Mouse (Mus musculus): ENCODE measurements around the gene Bach2.

Bach2 gene

DNA sequence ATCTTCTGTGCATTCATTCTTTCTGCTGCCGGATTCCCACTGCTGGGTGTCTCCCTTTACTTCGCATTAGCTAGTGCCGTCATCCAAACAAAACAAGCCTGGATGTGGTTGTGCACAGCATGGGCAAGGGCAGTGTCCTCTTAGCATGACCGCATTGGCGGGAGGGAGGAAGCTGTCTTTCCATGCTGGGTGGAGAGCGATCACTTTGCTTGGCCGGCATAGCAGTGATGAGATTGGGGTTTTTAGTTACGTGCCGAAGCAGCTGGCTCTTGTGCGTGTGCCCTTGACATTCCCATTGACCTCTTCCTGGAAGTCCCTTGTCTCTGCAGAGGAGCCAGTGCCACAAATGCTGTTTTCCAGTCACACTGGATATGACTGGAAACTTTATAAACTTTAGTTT lies 147.7 kb downstream of the Bach2 start:
- intact Hi-C loops (cut with DNase I), result no loop called here

DNA sequence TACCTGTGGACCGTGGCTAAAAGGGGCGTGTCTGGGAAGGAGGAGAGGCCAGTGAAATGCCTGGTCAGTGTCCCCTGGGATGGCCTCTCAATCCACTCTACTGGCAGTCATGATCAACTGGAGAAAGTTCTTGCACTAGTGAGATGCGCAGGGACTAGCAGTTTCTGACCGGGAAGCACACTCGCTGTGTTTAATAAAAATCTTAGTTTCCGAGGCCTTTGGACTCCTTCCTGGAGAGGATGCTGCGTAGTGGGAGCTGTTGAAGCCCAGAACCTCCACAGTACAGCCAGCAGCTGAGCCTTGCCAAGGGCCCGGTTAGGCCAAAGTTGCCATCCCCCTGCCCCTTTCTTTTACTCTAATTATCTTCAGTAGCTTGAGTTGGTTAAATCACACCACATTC lies 148.3 kb downstream of the Bach2 start:
- intact Hi-C loops (cut with DNase I), result no loop called here

DNA sequence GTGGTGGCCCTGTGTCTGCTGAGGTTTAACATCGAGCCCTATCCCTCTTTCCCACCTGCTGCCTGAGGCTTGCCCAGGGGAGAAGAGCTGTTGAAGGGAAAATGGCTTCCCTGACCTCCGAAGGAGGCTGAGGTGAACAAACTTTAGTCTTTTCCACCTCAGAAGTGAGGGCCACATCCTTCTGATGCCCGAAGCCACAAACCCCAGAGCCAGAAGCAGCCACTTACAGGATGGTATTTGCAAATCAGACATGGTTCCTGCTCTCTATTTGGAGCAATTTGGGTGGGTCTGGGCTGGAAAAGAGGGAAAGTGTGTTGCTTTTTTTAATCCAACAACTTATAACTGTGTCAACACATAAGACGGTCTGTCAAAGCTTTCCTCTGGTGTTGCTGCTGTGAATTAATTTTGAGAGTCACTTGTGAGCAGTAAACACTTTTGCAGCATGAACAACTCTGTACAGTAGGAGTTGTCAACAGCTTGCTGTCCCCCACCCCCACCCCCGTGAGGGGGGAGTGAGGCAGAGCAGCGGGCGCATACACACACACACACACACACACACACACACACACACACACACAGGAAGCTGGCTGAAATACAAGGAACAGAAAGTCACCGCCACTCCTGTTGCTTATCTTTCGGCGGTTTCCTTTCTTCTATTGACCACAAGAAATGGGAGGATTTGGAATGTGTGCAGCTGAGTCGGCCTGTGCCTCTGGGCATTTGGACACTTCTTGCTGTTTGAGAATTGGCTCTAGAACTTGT lies 149.1 kb downstream of the Bach2 start:
- intact Hi-C loops (cut with DNase I), result no loop called here

DNA sequence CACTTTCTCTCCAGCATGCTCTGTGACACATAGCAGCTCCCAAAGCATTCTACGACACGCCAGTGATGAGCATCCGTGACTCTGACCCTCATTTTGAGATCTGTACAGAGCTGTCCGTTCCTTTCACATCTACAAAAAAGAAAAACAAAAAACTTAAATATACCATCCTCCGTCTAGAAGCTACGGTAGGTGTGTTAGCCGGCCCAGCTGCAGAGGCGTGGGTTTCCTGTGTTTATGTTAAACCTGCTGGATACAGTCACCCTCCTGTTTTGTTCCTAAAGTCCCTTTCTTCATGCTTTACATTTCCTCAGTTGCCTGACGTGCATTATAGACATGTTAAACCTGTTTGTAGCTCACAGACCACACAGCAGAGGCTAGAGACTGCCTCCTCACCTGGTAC lies 150.0 kb downstream of the Bach2 start:
- intact Hi-C loops (cut with DNase I), result no loop called here

DNA sequence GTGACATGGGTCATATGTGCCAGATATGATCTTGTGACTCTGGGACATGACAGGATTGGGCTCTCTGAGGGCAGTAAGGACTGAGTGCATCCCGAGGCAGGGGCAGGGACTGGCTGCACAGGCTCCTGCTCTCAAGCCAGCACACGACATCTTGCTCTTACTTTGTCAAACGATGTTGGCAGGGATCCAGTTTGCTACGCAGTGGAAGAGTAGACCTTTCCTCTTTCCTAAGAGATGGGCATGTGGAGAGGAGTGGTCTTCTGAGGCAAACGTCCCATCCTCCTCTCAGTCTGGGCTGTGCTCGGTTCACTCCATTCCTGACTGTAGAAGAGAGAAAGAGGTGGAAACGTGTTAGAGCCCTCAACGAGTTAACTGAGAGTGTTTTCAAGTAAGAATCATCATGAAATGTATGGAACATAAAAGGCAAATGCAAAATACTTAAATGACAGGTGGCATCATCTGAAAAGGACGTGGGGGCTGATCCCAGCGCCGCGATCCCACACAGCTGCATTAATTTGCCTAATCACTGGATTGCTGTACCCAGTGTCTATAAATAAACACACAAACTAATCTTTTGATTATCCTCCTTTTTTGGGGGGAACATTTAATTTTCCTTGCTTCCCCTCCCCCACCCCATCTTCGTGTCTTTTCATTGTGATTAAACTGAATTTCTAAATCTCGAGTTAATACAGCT lies 150.7 kb downstream of the Bach2 start:
- intact Hi-C loops (cut with DNase I), result no loop called here

DNA sequence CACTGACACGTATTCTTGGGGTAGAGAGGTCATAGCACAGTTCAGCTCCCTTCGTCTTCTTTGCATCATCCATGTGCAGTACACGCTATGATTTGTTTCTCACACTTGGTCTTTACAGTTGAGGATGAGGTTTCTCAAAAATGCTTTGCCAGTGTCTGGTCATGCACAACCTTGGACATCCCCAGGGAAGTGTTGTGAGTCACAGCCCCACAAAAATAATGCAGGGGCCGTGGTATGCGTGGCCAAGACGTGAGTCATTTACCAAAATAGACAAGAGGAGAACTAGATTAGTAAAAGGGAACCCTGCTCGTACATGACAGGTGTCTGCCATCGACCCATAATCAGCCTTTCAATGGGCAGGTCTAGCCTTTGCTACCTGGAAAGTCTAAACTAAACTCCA lies 152.7 kb downstream of the Bach2 start:
- intact Hi-C loops (cut with DNase I), result no loop called here

DNA sequence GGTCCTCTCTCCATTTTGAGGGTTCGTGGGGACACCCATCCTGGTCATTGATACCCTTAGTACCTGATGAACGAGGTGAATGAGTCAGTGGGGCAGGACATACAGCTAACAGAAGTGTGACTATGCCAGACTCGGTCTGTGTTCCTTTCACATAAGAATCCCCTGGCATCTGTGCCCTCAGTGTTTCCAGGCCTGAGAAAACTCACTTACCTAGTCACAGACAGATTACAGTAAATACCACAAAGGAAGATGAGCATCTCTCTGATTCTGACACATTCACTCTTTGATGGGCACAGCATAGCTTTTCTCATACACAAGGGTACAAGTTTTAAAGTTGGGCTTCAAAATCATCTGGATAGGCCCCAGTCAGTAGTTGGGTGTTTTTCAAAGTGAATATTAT lies 154.6 kb downstream of the Bach2 start:
- intact Hi-C loops (cut with DNase I), result no loop called here

DNA sequence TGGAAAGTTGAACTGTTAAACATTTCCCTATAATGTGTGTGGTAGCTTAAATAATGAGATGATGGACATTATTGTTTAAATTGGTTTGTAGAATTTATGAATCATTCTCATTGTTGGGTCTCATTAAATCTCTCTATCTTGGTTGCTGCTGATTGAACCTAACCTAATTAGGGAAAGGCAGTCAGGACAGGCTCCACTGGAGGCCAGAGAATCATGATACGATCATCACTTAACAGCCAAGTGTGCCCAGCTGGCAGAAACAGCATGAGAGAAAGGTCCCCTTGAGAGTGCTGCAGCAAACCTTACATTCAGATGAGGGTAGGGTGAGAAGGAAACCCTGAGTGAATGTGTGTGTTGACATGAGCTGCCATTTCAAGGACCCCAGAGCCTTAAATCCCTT lies 155.3 kb downstream of the Bach2 start:
- intact Hi-C loops (cut with DNase I), result no loop called here

DNA sequence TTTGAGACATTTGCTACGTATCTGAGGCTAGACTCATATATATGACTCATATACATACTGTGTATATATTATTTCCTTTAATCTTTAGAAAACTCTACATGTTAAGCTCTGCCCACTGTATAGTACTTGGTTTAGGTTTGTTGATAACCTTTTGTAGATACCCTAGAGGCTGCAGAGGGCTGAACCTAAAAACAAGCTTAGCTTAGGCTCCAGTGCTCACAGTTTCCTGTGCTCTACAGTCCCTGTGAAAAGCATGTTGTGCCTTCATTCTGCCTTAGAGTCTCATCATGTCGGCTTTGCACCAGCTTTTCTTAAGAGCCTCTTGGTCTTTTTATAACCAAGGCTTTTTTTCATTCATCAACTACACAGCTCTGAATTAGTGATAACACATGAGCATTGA lies 156.2 kb downstream of the Bach2 start:
- intact Hi-C loops (cut with DNase I), result no loop called here

DNA sequence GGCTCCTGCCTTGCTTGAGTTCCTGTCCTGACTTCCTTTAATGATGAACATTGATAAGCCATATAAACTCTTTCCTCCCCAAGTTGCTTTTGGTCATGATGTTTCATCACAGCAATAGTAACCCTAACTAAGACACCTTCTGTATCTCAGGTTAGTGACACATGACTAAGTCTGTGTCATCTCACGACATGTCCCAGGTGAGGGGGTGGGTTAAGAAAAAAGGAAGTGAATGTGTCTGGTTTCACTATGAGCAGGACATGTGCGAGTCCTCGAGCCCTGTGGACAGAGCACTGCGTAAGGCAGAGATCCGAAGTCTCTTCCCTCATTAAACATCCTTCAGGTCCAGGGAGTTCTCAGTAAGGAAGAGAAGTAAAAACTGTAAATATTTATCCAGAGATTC lies 162.9 kb downstream of the Bach2 start:
- intact Hi-C loops (cut with DNase I), result no loop called here

DNA sequence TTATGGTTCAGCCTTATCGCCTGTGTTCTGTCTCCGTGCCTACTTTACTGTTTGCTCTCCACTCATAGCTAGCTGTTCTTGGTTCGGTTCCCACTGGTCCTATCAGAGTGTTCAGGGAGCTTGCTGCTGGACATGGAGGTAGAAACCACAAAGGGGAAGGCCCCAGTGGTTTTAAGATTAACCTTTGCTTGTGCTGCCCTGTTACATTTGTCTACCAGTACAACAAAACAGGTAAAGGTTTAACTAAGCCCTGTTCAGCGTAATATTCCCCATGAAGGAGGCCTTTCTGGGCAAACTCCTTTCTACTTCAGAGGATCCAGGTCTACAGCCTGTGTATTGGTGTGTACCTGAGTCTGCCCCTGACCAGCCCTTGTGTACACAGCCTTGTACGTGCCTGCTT lies 164.9 kb downstream of the Bach2 start:
- intact Hi-C loops (cut with DNase I), result no loop called here

DNA sequence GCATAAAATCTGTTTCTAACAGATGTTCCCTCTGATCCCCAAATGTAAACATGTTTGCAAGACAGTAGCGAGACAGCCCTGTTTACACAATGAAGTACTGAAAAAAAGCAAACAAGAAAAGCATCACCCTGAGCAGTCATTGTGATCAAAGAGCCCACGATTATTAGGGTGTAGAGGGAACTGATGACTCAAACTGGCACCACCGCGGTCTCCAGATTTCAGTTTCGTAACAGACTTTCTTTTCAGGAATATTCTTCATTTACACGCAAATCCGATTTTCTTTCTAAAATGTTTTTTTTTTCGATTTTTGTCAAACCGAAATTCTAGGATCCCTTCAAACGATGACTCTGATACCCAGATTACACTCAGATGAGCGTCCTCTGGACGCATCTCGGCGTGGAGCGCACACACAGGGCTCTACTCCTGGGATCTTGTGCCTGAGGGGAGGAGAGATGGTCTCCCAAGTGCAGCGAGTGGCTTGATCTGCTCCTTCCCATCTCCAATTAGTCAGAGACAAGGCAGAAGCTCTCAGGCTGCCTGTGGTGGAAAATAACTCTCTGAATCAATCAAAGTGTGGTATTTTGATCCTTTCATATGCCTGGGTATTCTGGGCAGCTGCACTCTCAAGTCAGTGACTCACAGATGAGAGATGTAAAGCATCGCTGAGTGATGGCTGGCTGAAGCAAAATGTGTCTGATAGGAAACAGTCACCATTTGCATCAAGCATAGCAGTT lies 166.7 kb downstream of the Bach2 start:
- intact Hi-C loops (cut with DNase I), result no loop called here

DNA sequence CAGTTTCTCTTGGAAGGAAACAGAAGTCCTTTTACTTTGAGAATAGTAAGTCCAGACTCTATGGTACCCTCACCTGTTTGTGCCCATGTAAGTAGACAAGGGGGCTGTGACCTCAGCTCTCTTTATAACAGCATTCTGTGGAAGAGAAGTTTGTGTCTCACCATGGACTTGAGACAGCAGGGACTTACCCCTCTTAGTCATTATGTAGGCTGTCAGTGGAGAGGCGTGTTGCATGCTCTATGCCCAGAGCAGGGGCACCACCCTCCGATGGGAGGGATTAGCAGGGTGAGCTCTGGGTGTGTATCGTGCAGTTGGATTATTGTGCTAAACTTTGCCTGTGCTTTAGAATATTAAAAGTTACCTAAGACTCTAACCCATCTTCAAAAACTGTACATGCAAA lies 167.4 kb downstream of the Bach2 start:
- intact Hi-C loops (cut with DNase I), result no loop called here

DNA sequence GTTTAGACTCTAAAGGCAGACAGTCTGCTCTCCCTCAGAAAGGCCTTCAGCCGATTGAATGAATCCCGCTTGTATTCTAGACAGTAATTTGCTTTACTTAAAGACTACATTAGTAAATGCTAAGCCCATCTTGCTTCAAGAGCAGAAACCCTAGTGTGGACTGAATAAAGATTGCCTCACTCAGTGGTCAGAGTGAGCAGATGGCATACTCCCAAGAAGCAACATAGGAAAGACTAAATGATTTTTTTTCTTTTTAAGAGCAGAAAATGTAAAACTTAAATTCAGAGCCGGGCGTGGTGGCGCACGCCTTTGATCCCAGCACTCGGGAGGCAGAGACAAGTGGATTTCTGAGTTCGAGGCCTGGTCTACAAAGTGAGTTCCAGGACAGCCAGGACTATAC lies 169.9 kb downstream of the Bach2 start:
- intact Hi-C loops (cut with DNase I), result no loop called here

DNA sequence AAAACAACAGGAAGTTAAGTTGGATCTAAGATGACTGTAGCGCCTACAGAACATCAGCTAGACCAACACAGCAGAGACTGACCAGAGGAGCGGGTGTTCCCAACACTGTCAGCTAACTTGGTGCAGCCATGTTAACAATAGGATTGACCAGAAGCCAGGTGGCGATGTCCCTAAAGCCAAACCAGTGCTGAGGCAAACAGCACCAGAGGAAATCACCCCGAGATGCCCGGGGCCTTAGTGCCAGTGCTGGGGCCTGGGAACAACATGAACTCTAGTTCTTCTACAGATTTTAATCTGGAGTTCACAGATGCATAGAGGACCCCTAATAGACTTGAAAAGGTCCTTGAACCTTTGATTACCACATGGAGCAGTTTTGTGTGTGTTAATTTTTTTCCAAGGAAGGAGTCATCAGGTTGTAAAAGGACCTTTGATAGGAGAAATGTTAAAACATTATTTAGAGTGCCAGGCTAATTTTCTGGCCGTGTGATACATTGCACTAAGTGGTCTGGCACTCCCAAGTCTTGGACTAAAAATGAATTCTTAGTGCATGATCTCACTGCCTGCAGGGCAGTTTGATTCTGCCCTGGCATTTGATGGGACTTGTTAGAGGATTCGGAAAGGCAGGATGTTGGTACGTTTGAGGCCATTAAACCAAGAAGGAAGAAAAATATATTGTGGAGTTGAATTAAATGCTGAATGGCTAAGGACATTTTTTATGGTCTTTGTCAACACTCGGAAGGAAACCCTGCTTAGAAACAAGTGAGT lies 170.7 kb downstream of the Bach2 start:
- intact Hi-C loops (cut with DNase I), result no loop called here

DNA sequence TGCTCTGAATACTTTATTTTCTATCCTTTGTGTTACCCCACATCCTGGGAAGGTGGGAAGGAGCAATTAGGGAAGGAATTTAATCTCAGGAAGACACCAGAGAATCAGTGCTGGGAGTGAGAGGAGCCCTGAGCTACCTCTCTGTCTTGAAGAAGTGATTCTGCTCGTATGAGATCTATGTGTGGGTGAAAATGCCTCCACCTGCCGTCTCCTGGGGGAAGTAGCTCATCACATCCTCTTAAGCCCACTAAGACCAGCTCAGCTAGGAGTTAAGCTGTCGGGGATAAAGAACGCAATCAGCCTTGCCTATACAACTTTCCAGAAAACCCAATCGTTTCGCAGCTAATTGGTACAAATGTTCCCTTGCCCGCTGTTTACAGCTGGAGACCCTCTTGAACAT lies 174.5 kb downstream of the Bach2 start:
- intact Hi-C loops (cut with DNase I), result no loop called here

DNA sequence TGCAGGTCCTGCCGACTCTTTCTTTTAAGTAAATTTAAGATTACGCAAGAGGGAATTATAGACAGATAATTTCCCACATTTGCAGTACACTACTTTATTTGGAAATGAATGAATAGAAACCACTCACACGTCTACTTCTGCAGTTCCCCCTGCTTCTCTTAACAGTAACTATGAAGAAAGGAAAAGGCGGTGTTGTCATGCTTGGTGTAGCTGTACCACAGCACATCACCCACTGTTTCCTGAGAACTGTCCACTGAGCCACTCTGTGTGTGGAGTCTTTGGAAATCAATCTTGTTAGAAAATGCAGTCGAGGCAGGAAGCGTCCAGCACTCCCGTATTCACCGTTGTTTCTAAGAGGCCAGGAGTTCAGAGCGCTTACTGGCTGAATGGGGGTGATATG lies 174.9 kb downstream of the Bach2 start:
- intact Hi-C loops (cut with DNase I), result no loop called here

DNA sequence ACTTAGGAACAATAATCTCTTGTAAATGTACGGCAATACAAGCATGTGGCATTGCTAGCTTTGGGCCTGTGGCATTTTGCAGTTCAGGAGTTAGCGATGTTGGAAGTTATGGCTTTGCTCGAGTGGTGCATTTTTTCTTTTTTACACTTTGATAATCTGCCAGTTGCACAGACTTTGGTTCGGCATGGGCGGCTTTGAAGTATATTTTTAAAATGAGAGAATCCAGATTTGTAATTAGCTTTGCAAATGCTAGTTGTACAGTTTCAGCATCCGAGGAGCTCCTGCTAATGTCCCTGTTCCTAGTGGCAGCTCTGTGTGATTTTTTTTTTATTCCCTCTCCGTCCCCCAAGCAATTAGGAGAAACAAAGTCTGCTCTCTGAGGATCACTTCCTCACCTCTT lies 176.4 kb downstream of the Bach2 start:
- intact Hi-C loops (cut with DNase I), result no loop called here

DNA sequence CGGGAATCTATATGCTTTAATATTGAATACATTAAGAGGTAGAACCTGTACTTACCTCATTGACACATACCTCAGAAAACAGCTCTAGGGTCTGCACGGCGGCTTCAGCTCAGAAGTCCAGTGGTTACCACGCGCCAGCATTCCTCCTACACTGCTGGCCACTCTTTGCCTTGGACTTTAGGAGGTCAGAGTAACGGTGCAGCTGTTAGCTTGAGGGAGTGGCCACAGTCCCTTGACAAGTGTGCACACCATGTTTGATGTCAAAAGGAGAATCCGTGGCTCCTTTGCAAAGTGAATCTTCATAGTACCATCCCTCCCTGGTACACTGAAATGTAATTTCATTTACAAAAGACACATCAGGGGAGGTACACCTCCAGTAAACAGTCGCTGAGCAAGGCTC lies 179.3 kb downstream of the Bach2 start:
- intact Hi-C loops (cut with DNase I), result no loop called here

DNA sequence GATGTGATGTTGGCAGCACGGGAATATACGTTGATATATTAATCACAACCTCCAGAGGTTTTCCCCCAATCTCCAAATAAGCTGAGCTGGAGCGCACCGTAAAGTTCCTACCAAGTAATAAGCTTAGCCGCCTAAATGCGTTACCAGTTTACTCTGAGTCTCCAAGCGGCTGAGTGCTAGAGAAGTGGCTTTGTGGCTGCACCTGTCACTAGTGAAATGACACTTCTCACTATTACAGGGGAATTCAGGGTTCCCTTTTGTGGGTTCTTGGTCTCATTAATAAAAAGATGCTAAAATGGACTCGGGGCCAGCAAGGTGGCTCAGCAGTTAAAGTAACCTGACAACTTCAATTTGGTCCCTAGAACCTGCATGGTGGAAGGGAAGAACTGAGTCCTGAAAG lies 183.0 kb downstream of the Bach2 start:
- intact Hi-C loops (cut with DNase I), result no loop called here

DNA sequence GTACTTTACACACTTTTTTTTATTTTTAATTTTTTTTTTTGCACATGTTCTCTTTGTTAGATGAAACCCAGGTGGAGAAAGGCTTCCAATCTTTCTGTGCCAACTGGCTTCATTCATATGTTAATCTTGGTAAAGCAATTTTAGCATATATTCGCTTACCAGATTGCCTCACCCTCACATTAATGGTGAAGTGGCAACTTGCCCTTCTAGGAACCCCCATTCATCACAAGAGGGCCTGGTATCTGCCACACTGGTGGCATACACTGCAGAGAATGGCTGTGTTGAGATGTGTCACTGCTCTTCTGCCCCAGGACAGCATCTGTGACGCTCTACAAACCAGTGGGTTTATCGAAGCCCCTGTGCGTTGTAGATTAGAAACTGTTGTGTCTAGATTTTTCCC lies 183.8 kb downstream of the Bach2 start:
- intact Hi-C loops (cut with DNase I), result no loop called here

DNA sequence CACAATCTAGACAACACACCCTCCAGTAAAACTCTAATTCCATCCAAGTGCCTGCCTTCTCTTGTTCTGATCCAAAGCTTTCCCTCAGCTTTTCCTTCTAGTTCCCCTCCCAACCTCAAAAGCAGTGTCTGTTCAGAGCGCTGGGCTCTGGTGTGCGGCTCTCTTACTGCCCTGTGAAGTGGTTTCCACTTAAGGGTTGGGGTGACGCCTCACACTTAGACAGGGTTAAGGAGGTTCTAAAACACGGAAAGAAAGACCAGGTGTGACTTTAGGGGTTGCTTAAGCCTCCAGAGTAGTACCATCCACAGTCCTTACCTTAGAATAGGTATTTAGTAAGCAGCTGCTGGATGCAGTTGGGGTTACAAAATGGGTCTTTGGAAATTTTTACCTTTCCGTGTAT lies 185.1 kb downstream of the Bach2 start:
- intact Hi-C loops (cut with DNase I), result no loop called here

Data from adrenal gland (tissue).